Mouse (Mus musculus): ENCODE measurements around the gene Larp1b. TPM values are rescaled to one million over a fixed set of nuclear protein-coding genes. Genes with fewer than 3 reads are reported as not detected.

Larp1b gene
- polyA plus RNA-seq, 1 experiment from 2014 or later: 14.0 TPM

DNA sequence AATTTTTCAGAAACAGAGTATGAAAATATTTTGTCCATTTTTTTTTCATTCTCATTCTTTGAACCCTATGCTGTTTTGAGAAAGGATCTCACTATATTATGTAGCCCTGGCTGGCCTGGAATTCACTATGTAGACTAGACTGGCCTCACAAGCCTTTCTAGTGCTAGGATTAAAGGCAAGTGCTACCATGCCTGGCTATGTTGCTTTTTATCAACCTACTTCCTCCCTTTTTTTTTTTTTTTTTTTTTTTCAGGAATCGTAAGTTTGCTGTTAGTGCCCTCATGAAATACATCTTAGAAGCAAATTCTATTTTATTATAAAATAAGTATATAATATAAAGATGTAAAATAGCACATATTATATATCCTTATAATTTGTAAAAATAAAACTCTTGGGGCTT is 5.2 kb downstream of the Larp1b start:
- no peaks in the 10 kb centered on the region for H3K9me3 ChIP-seq (replicated peaks; ENCODE audit: control insufficient read depth, low read length)
- H3K4me3 ChIP-seq (ENCODE audit: low read length): no peak overlapping the region
- no peaks in the 10 kb centered on the region for H3K36me3 ChIP-seq (ENCODE audit: control insufficient read depth, insufficient read depth)
- H3K4me2 ChIP-seq (ENCODE audit: low read depth, low read length): no peak overlapping the region
- WGBS: 73% methylated on average over 1 of the region's 1 CpGs
- H3K27ac ChIP-seq (ENCODE audit: low read length): no peak overlapping the region
- ATAC-seq (replicated peaks; ENCODE audit: extremely low read depth, insufficient read depth, low FRiP score): no peak
- no peak overlapping the region for H3K9ac ChIP-seq (ENCODE audit: low read length)
- no peaks in the 10 kb centered on the region for H3K27me3 ChIP-seq (ENCODE audit: control insufficient read depth, insufficient read depth, low read length)
- H3K4me1 ChIP-seq (ENCODE audit: control insufficient read depth, insufficient read depth, low read length): peaks cover 4% of the 10 kb centered on the region

- Histone ChIP-seq H3K4me2 (ENCODE audit: low read depth, low read length) (no peak overlapping the region), H3K4me1 (ENCODE audit: control insufficient read depth, insufficient read depth, low read length) (no peaks in the 10 kb centered on the region), H3K9me3 (replicated peaks; ENCODE audit: control insufficient read depth, low read length) (no peaks in the 10 kb centered on the region), H3K9ac (ENCODE audit: low read length) (no peak overlapping the region), H3K4me3 (ENCODE audit: low read length) (no peak overlapping the region), H3K36me3 (ENCODE audit: control insufficient read depth, insufficient read depth) (no peaks in the 10 kb centered on the region), H3K27ac (ENCODE audit: low read length) (no peak overlapping the region), H3K27me3 (ENCODE audit: control insufficient read depth, insufficient read depth, low read length) (no peaks in the 10 kb centered on the region)
- ATAC-seq (replicated peaks; ENCODE audit: extremely low read depth, insufficient read depth, low FRiP score): no peak
These were observed 9.2 kb downstream of the Larp1b start for GRCm38 (mm10) chr3:40958831-40959230.

GRCm38 (mm10) chr3:40980758-40981157 is 31.1 kb downstream of the Larp1b start:
- Histone ChIP-seq H3K27ac (ENCODE audit: low read length) (no peak overlapping the region), H3K27me3 (ENCODE audit: control insufficient read depth, insufficient read depth, low read length) (no peaks in the 10 kb centered on the region), H3K4me1 (ENCODE audit: control insufficient read depth, insufficient read depth, low read length) (no peaks in the 10 kb centered on the region), H3K9ac (ENCODE audit: low read length) (no peak overlapping the region), H3K9me3 (replicated peaks; ENCODE audit: control insufficient read depth, low read length) (no peaks in the 10 kb centered on the region), H3K4me2 (ENCODE audit: low read depth, low read length) (no peak overlapping the region), H3K36me3 (ENCODE audit: control insufficient read depth, insufficient read depth) (no peaks in the 10 kb centered on the region), H3K4me3 (ENCODE audit: low read length) (no peak overlapping the region)
- ATAC-seq (replicated peaks; ENCODE audit: extremely low read depth, insufficient read depth, low FRiP score): no peak

- Histone ChIP-seq H3K9me3 (replicated peaks; ENCODE audit: control insufficient read depth, low read length) (no peaks in the 10 kb centered on the region), H3K36me3 (ENCODE audit: control insufficient read depth, insufficient read depth) (no peaks in the 10 kb centered on the region), H3K4me1 (ENCODE audit: control insufficient read depth, insufficient read depth, low read length) (no peaks in the 10 kb centered on the region), H3K4me3 (ENCODE audit: low read length) (no peak overlapping the region), H3K27ac (ENCODE audit: low read length) (no peak overlapping the region), H3K27me3 (ENCODE audit: control insufficient read depth, insufficient read depth, low read length) (no peaks in the 10 kb centered on the region), H3K9ac (ENCODE audit: low read length) (no peak overlapping the region), H3K4me2 (ENCODE audit: low read depth, low read length) (no peak overlapping the region)
- 68% methylated on average over 5 of the region's 5 CpGs for WGBS
- ATAC-seq (replicated peaks; ENCODE audit: extremely low read depth, insufficient read depth, low FRiP score): no peak
These were observed 37.9 kb downstream of the Larp1b start for GRCm38 (mm10) chr3:40987539-40987938.

- H3K4me1 ChIP-seq (ENCODE audit: control insufficient read depth, insufficient read depth, low read length): no peaks in the 10 kb centered on the region
- no peaks in the 10 kb centered on the region for H3K36me3 ChIP-seq (ENCODE audit: control insufficient read depth, insufficient read depth)
- H3K9me3 ChIP-seq (replicated peaks; ENCODE audit: control insufficient read depth, low read length): no peaks in the 10 kb centered on the region
- H3K4me2 ChIP-seq (ENCODE audit: low read depth, low read length): no peak overlapping the region
- no peak overlapping the region for H3K27ac ChIP-seq (ENCODE audit: low read length)
- ATAC-seq (replicated peaks; ENCODE audit: extremely low read depth, insufficient read depth, low FRiP score): no peak
- no peak overlapping the region for H3K4me3 ChIP-seq (ENCODE audit: low read length)
- WGBS: 60% methylated on average over 2 of the region's 2 CpGs
- no peak overlapping the region for H3K9ac ChIP-seq (ENCODE audit: low read length)
- no peaks in the 10 kb centered on the region for H3K27me3 ChIP-seq (ENCODE audit: control insufficient read depth, insufficient read depth, low read length)
These were observed 39.1 kb downstream of the Larp1b start for GRCm38 (mm10) chr3:40988722-40989121.

DNA sequence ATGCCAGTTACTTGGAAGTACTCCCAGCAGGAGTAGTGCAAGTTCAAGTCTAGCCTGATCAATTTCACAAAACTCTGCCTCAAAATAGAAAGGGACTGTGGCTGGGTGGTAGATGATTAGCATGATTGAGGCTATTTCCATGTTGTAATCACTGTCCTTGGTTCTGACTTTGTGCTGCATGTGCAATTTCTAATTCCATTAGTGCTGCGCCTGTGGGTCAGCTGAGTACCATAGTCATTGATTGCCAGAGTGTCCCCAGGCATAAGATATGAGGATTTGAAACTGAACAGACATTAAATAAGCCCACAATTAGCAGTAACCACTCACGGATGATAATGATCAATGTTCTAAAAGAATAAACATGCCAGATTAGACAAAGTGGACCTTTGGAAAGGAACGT is 41.9 kb downstream of the Larp1b start:
- Histone ChIP-seq H3K27ac (ENCODE audit: low read length) (no peak overlapping the region), H3K9me3 (replicated peaks; ENCODE audit: control insufficient read depth, low read length) (no peaks in the 10 kb centered on the region), H3K27me3 (ENCODE audit: control insufficient read depth, insufficient read depth, low read length) (no peaks in the 10 kb centered on the region), H3K4me1 (ENCODE audit: control insufficient read depth, insufficient read depth, low read length) (no peaks in the 10 kb centered on the region), H3K4me2 (ENCODE audit: low read depth, low read length) (no peak overlapping the region), H3K36me3 (ENCODE audit: control insufficient read depth, insufficient read depth) (no peaks in the 10 kb centered on the region), H3K9ac (ENCODE audit: low read length) (no peak overlapping the region), H3K4me3 (ENCODE audit: low read length) (no peak overlapping the region)
- 64% methylated on average over 3 of the region's 3 CpGs for WGBS
- ATAC-seq (replicated peaks; ENCODE audit: extremely low read depth, insufficient read depth, low FRiP score): no peak

DNA sequence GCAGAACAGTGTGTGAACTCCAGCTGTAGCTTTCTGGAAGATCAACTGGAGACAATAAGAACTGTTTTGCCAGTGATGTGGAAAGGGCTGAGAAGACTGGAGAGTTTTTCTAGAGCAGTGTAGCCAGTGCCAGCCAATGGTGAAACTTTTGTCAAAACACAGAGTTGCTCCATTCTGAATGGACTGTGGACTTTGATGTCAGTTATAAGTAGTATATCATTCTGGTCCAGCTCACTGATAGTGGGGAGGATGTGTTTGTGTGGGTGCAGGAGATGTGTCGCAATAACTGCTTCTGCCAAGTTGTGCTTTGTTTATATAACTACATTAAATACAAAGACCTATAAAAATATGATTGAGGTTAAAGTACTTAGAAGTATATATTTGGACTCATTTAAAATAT is 45.5 kb downstream of the Larp1b start:
- Histone ChIP-seq H3K4me2 (ENCODE audit: low read depth, low read length) (no peak overlapping the region), H3K9me3 (replicated peaks; ENCODE audit: control insufficient read depth, low read length) (no peaks in the 10 kb centered on the region), H3K9ac (ENCODE audit: low read length) (no peak overlapping the region), H3K4me1 (ENCODE audit: control insufficient read depth, insufficient read depth, low read length) (no peaks in the 10 kb centered on the region), H3K27ac (ENCODE audit: low read length) (no peak overlapping the region), H3K36me3 (ENCODE audit: control insufficient read depth, insufficient read depth) (no peaks in the 10 kb centered on the region), H3K27me3 (ENCODE audit: control insufficient read depth, insufficient read depth, low read length) (no peaks in the 10 kb centered on the region), H3K4me3 (ENCODE audit: low read length) (no peak overlapping the region)
- 65% methylated on average over 1 of the region's 1 CpGs for WGBS
- ATAC-seq (replicated peaks; ENCODE audit: extremely low read depth, insufficient read depth, low FRiP score): no peak

- H3K27me3 ChIP-seq (ENCODE audit: control insufficient read depth, insufficient read depth, low read length): no peaks in the 10 kb centered on the region
- H3K9me3 ChIP-seq (replicated peaks; ENCODE audit: control insufficient read depth, low read length): no peaks in the 10 kb centered on the region
- no peaks in the 10 kb centered on the region for H3K4me1 ChIP-seq (ENCODE audit: control insufficient read depth, insufficient read depth, low read length)
- WGBS: 73% methylated on average over 8 of the region's 8 CpGs
- H3K36me3 ChIP-seq (ENCODE audit: control insufficient read depth, insufficient read depth): no peaks in the 10 kb centered on the region
- H3K27ac ChIP-seq (ENCODE audit: low read length): no peak overlapping the region
- no peak overlapping the region for H3K4me2 ChIP-seq (ENCODE audit: low read depth, low read length)
- no peak for ATAC-seq (replicated peaks; ENCODE audit: extremely low read depth, insufficient read depth, low FRiP score)
- H3K9ac ChIP-seq (ENCODE audit: low read length): no peak overlapping the region
- H3K4me3 ChIP-seq (ENCODE audit: low read length): no peak overlapping the region
These were observed 59.7 kb downstream of the Larp1b start for GRCm38 (mm10) chr3:41009315-41009714.

DNA sequence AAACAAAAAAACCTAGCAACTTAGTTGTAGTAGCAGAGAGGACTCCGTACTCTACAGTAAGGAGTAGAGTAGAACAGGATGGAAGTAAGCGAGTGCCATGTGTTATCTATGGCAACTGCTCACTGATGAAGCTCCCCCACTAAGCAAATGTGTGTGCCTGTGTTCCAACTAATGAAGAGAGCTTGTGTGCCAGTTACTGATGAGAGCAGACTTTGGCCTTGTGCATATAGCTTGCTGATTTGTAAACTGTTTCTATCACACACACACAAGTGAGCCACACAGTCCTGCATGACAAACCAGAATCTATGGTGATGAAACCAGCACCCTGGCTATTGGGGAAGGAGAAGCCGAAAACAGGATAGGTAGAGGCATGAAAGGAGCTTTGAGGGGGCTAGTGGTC is 60.4 kb downstream of the Larp1b start:
- Histone ChIP-seq H3K4me2 (ENCODE audit: low read depth, low read length) (no peak overlapping the region), H3K4me3 (ENCODE audit: low read length) (no peak overlapping the region), H3K9me3 (replicated peaks; ENCODE audit: control insufficient read depth, low read length) (no peaks in the 10 kb centered on the region), H3K9ac (ENCODE audit: low read length) (no peak overlapping the region), H3K36me3 (ENCODE audit: control insufficient read depth, insufficient read depth) (no peaks in the 10 kb centered on the region), H3K27me3 (ENCODE audit: control insufficient read depth, insufficient read depth, low read length) (no peaks in the 10 kb centered on the region), H3K4me1 (ENCODE audit: control insufficient read depth, insufficient read depth, low read length) (no peaks in the 10 kb centered on the region), H3K27ac (ENCODE audit: low read length) (no peak overlapping the region)
- 92% methylated on average over 3 of the region's 3 CpGs for WGBS
- no peak for ATAC-seq (replicated peaks; ENCODE audit: extremely low read depth, insufficient read depth, low FRiP score)

GRCm38 (mm10) chr3:41010701-41011100 is 61.1 kb downstream of the Larp1b start:
- H3K4me2 ChIP-seq (ENCODE audit: low read depth, low read length): no peak overlapping the region
- H3K36me3 ChIP-seq (ENCODE audit: control insufficient read depth, insufficient read depth): no peaks in the 10 kb centered on the region
- no peak for ATAC-seq (replicated peaks; ENCODE audit: extremely low read depth, insufficient read depth, low FRiP score)
- H3K9me3 ChIP-seq (replicated peaks; ENCODE audit: control insufficient read depth, low read length): no peaks in the 10 kb centered on the region
- no peak overlapping the region for H3K9ac ChIP-seq (ENCODE audit: low read length)
- no peak overlapping the region for H3K27ac ChIP-seq (ENCODE audit: low read length)
- no peaks in the 10 kb centered on the region for H3K4me1 ChIP-seq (ENCODE audit: control insufficient read depth, insufficient read depth, low read length)
- H3K27me3 ChIP-seq (ENCODE audit: control insufficient read depth, insufficient read depth, low read length): no peaks in the 10 kb centered on the region
- WGBS: 74% methylated on average over 6 of the region's 6 CpGs
- H3K4me3 ChIP-seq (ENCODE audit: low read length): no peak overlapping the region

All from heart, embryonic 16.5 days (tissue).